Comparison of ENCODE assay signal across 13 mouse cellular contexts in genomic region chr15:78895741-78896140, GRCm38 (mm10). TPM values are rescaled to one million over a fixed set of nuclear protein-coding genes. Genes with fewer than 3 reads are reported as not detected.
A peak's percentile ranks its signal among the peaks of the same experiment; 100 is the strongest.
DNase-seq lines count a peak whose midpoint lies in the region; ATAC-seq lines count a peak whose summit lies in the region.
"Had no signal": no experiment of that assay in that cellular context is flagged by ENCODE, and none has a peak within 500 bp of the region (broad histone marks: within the 10 kb centered on the region; RNA-seq: fewer than 3 reads in every experiment).

No protein-coding gene starts in this region.

- no peak for ATAC-seq in forebrain, embryonic 12.5 days (ENCODE audit: low FRiP score)
- ATAC-seq in midbrain, embryonic 14.5 days (ENCODE audit: low FRiP score, low TSS enrichment) = no peak
- no peak for ATAC-seq in limb, embryonic 13.5 days (ENCODE audit: low FRiP score, low read depth)
- ATAC-seq: forebrain, postnatal 0 days had no signal

- intact Hi-C loops in gastrocnemius, postnatal 14 days (cut with DNase I; ENCODE audit: low total_unique reads) = no loop called here

- no peak overlapping the region for H3K4me3 ChIP-seq in forebrain, embryonic 10.5 days
- H3K4me3 ChIP-seq in forebrain, embryonic 12.5 days (replicated peaks) = no peak overlapping the region
- no peak overlapping the region for H3K4me3 ChIP-seq in midbrain, embryonic 10.5 days
- H3K4me3 ChIP-seq in midbrain, embryonic 14.5 days (replicated peaks; ENCODE audit: low read depth, low read length) = no peak overlapping the region
- no peak overlapping the region for H3K4me3 ChIP-seq in limb, embryonic 13.5 days
- H3K4me3 ChIP-seq: heart, embryonic 13.5 days; neural tube, embryonic 13.5 days had no signal

- WGBS in forebrain, embryonic 10.5 days = 90% methylated on average over 2 of the region's 2 CpGs
- WGBS in forebrain, embryonic 12.5 days = 81% methylated on average over 2 of the region's 2 CpGs
- 85% methylated on average over 2 of the region's 2 CpGs for WGBS in midbrain, embryonic 10.5 days
- WGBS in midbrain, embryonic 14.5 days = 87% methylated on average over 2 of the region's 2 CpGs
- WGBS in limb, embryonic 13.5 days = 73% methylated on average over 2 of the region's 2 CpGs

- H3K9me3 ChIP-seq in forebrain, embryonic 10.5 days = no peaks in the 10 kb centered on the region
- no peaks in the 10 kb centered on the region for H3K9me3 ChIP-seq in forebrain, embryonic 12.5 days
- H3K9me3 ChIP-seq in midbrain, embryonic 10.5 days (replicated peaks) = no peaks in the 10 kb centered on the region
- H3K9me3 ChIP-seq in midbrain, embryonic 14.5 days (ENCODE audit: control insufficient read depth, low read length) = no peaks in the 10 kb centered on the region
- H3K9me3 ChIP-seq in limb, embryonic 13.5 days = no peaks in the 10 kb centered on the region
- H3K9me3 ChIP-seq: heart, embryonic 13.5 days; neural tube, embryonic 13.5 days had no signal

- peak overlapping the region; percentile 21 for H3K27ac ChIP-seq in forebrain, embryonic 10.5 days
- no peak overlapping the region for H3K27ac ChIP-seq in forebrain, embryonic 12.5 days
- peak overlapping the region; percentile 18 for H3K27ac ChIP-seq in midbrain, embryonic 10.5 days (replicated peaks)
- H3K27ac ChIP-seq in midbrain, embryonic 14.5 days (replicated peaks; ENCODE audit: low read depth, low read length) = no peak overlapping the region
- H3K27ac ChIP-seq in limb, embryonic 13.5 days = no peak overlapping the region
- H3K27ac ChIP-seq: neural tube, embryonic 13.5 days had no signal

- peaks cover 21% of the 10 kb centered on the region for H3K27me3 ChIP-seq in forebrain, embryonic 10.5 days (ENCODE audit: poor library complexity, severe bottlenecking)
- peaks cover 23% of the 10 kb centered on the region for H3K27me3 ChIP-seq in forebrain, embryonic 12.5 days
- H3K27me3 ChIP-seq in midbrain, embryonic 10.5 days (ENCODE audit: low read depth, poor library complexity, severe bottlenecking) = peaks cover 24% of the 10 kb centered on the region
- peaks cover 8% of the 10 kb centered on the region; the same call in 1 of the 2 replicates for H3K27me3 ChIP-seq in midbrain, embryonic 14.5 days (ENCODE audit: control insufficient read depth, insufficient read depth, low read length)
- no peaks in the 10 kb centered on the region for H3K27me3 ChIP-seq in limb, embryonic 13.5 days
- H3K27me3 ChIP-seq in splenic B cell, adult 2 months (ENCODE audit: control insufficient read depth, insufficient read depth, low read length, poor library complexity, severe bottlenecking) = no peaks in the 10 kb centered on the region
- H3K27me3 ChIP-seq: heart, embryonic 13.5 days had no signal

- peaks cover 80% of the 10 kb centered on the region for H3K4me1 ChIP-seq in forebrain, embryonic 10.5 days
- peaks cover 21% of the 10 kb centered on the region for H3K4me1 ChIP-seq in forebrain, embryonic 12.5 days
- H3K4me1 ChIP-seq in midbrain, embryonic 10.5 days = peaks cover 64% of the 10 kb centered on the region
- peaks cover 8% of the 10 kb centered on the region; the same call in 1 of the 2 replicates for H3K4me1 ChIP-seq in midbrain, embryonic 14.5 days (ENCODE audit: control insufficient read depth, insufficient read depth, low read length)
- H3K4me1 ChIP-seq in limb, embryonic 13.5 days = peaks cover 48% of the 10 kb centered on the region

- no peak overlapping the region for H3K9ac ChIP-seq in forebrain, embryonic 12.5 days
- no peak overlapping the region for H3K9ac ChIP-seq in midbrain, embryonic 14.5 days (replicated peaks; ENCODE audit: low read length)
- peak overlapping the region; percentile 39; the same call in 1 of the 2 replicates for H3K9ac ChIP-seq in limb, embryonic 13.5 days
- H3K9ac ChIP-seq: forebrain, postnatal 0 days; heart, embryonic 13.5 days; neural tube, embryonic 13.5 days had no signal

- no peak for DNase-seq in forebrain, embryonic 10.5 days (ENCODE audit: extremely low spot score, low spot score)
- DNase-seq in midbrain, embryonic 10.5 days (ENCODE audit: low spot score) = no peak
- DNase-seq in midbrain, embryonic 14.5 days = no peak
- DNase-seq in splenic B cell, adult 2 months (ENCODE audit: low read depth, low spot score) = peak; percentile 29
- no peak for DNase-seq in ovary, postnatal 14 days (ENCODE audit: low spot score)
- DNase-seq in gastrocnemius, postnatal 14 days = no peak
- DNase-seq: forebrain, postnatal 0 days; kidney, postnatal 10 days; right cerebral cortex, postnatal 4 days had no signal

- H3K36me3 ChIP-seq in forebrain, embryonic 10.5 days (replicated peaks) = peaks cover 46% of the 10 kb centered on the region
- peaks cover 36% of the 10 kb centered on the region for H3K36me3 ChIP-seq in forebrain, embryonic 12.5 days (replicated peaks)
- peaks cover 46% of the 10 kb centered on the region for H3K36me3 ChIP-seq in midbrain, embryonic 10.5 days
- peaks cover 37% of the 10 kb centered on the region for H3K36me3 ChIP-seq in midbrain, embryonic 14.5 days (ENCODE audit: control insufficient read depth, insufficient read depth, low read length)
- H3K36me3 ChIP-seq in limb, embryonic 13.5 days = peaks cover 48% of the 10 kb centered on the region
- H3K36me3 ChIP-seq in splenic B cell, adult 2 months (ENCODE audit: control insufficient read depth, insufficient read depth, low read length, poor library complexity, severe bottlenecking) = peaks cover 1% of the 10 kb centered on the region; the same call in 1 of the 2 replicates

- H3K4me2 ChIP-seq in forebrain, embryonic 12.5 days = no peak overlapping the region
- no peak overlapping the region for H3K4me2 ChIP-seq in midbrain, embryonic 14.5 days (ENCODE audit: low read length)
- H3K4me2 ChIP-seq in limb, embryonic 13.5 days (replicated peaks) = no peak overlapping the region
- H3K4me2 ChIP-seq: heart, embryonic 13.5 days; neural tube, embryonic 13.5 days had no signal

RNA-seq across cellular contexts. Expression of gene Gm49510, which starts 3.7 kb away (rescaled TPM):
- polyA plus RNA-seq in forebrain, embryonic 10.5 days (2016; fragmentation: Nextera tagmentation; extraction: Ambion mirVana) = 0.23 and 0.35 TPM in 2 replicates
- polyA plus RNA-seq in forebrain, embryonic 12.5 days (2016; fragmentation: Nextera tagmentation; extraction: Ambion mirVana) = 0.18 TPM in 1 of 2 replicates, not detected in the other
- 0.12 TPM in 1 of 2 replicates, not detected in the other for polyA plus RNA-seq in midbrain, embryonic 10.5 days (2016; fragmentation: Nextera tagmentation; extraction: Ambion mirVana)
- polyA plus RNA-seq in midbrain, embryonic 14.5 days (2014; fragmentation: Nextera tagmentation; extraction: Ambion mirVana) = not detected in 2 replicates
- polyA plus RNA-seq in limb, embryonic 13.5 days (2015; fragmentation: Nextera tagmentation; extraction: Ambion mirVana) = 0.34 and 0.71 TPM in 2 replicates
- not detected for total RNA-seq in gastrocnemius, postnatal 14 days (2021)
- total RNA-seq: forebrain, postnatal 0 days had no signal
- polyA plus RNA-seq: forebrain, postnatal 0 days; neural tube, embryonic 13.5 days had no signal

RNA-seq across cellular contexts. Expression of gene Sh3bp1, which starts 3.8 kb away (rescaled TPM):
- 21.0 and 21.5 TPM in 2 replicates for polyA plus RNA-seq in forebrain, embryonic 10.5 days (2016; fragmentation: Nextera tagmentation; extraction: Ambion mirVana)
- polyA plus RNA-seq in forebrain, embryonic 12.5 days (2016; fragmentation: Nextera tagmentation; extraction: Ambion mirVana) = 10.3 TPM in 2 replicates
- 16.5 and 18.7 TPM in 2 replicates for polyA plus RNA-seq in midbrain, embryonic 10.5 days (2016; fragmentation: Nextera tagmentation; extraction: Ambion mirVana)
- polyA plus RNA-seq in midbrain, embryonic 14.5 days (2014; fragmentation: Nextera tagmentation; extraction: Ambion mirVana) = 1.7 and 2.9 TPM in 2 replicates
- 43.7 and 51.3 TPM in 2 replicates for polyA plus RNA-seq in limb, embryonic 13.5 days (2015; fragmentation: Nextera tagmentation; extraction: Ambion mirVana)
- total RNA-seq in gastrocnemius, postnatal 14 days (2021) = 1 to 10 TPM; 3.3 to 3.6 TPM

RNA-seq across cellular contexts. Expression of gene Pdxp, which starts 18.0 kb away (rescaled TPM):
- 26.1 and 26.9 TPM in 2 replicates for polyA plus RNA-seq in forebrain, embryonic 10.5 days (2016; fragmentation: Nextera tagmentation; extraction: Ambion mirVana)
- polyA plus RNA-seq in forebrain, embryonic 12.5 days (2016; fragmentation: Nextera tagmentation; extraction: Ambion mirVana) = 51.7 and 53.6 TPM in 2 replicates
- polyA plus RNA-seq in midbrain, embryonic 10.5 days (2016; fragmentation: Nextera tagmentation; extraction: Ambion mirVana) = 27.3 and 29.8 TPM in 2 replicates
- polyA plus RNA-seq in midbrain, embryonic 14.5 days (2014; fragmentation: Nextera tagmentation; extraction: Ambion mirVana) = 111 and 147 TPM in 2 replicates
- polyA plus RNA-seq in limb, embryonic 13.5 days (2015; fragmentation: Nextera tagmentation; extraction: Ambion mirVana) = 19.1 and 20.3 TPM in 2 replicates
- total RNA-seq in gastrocnemius, postnatal 14 days (2021) = 1 to 10 TPM; 4.8 to 6.8 TPM

RNA-seq across cellular contexts. Expression of gene Gga1, which starts 18.8 kb away (rescaled TPM):
- polyA plus RNA-seq in forebrain, embryonic 10.5 days (2016; fragmentation: Nextera tagmentation; extraction: Ambion mirVana) = 46.8 and 52.6 TPM in 2 replicates
- polyA plus RNA-seq in forebrain, embryonic 12.5 days (2016; fragmentation: Nextera tagmentation; extraction: Ambion mirVana) = 53.6 and 56.4 TPM in 2 replicates
- polyA plus RNA-seq in midbrain, embryonic 10.5 days (2016; fragmentation: Nextera tagmentation; extraction: Ambion mirVana) = 47.1 and 52.8 TPM in 2 replicates
- polyA plus RNA-seq in midbrain, embryonic 14.5 days (2014; fragmentation: Nextera tagmentation; extraction: Ambion mirVana) = 37.3 and 42.0 TPM in 2 replicates
- polyA plus RNA-seq in limb, embryonic 13.5 days (2015; fragmentation: Nextera tagmentation; extraction: Ambion mirVana) = 42.0 and 46.5 TPM in 2 replicates
- 10 to 100 TPM; 28.0 to 28.2 TPM for total RNA-seq in gastrocnemius, postnatal 14 days (2021)

RNA-seq across cellular contexts. Expression of gene Lgals1, which starts 30.8 kb away (rescaled TPM):
- 200 and 217 TPM in 2 replicates for polyA plus RNA-seq in forebrain, embryonic 10.5 days (2016; fragmentation: Nextera tagmentation; extraction: Ambion mirVana)
- 216 and 321 TPM in 2 replicates for polyA plus RNA-seq in forebrain, embryonic 12.5 days (2016; fragmentation: Nextera tagmentation; extraction: Ambion mirVana)
- 341 and 392 TPM in 2 replicates for polyA plus RNA-seq in midbrain, embryonic 10.5 days (2016; fragmentation: Nextera tagmentation; extraction: Ambion mirVana)
- polyA plus RNA-seq in midbrain, embryonic 14.5 days (2014; fragmentation: Nextera tagmentation; extraction: Ambion mirVana) = 13.8 and 101 TPM in 2 replicates
- 1,866 and 1,947 TPM in 2 replicates for polyA plus RNA-seq in limb, embryonic 13.5 days (2015; fragmentation: Nextera tagmentation; extraction: Ambion mirVana)
- total RNA-seq in gastrocnemius, postnatal 14 days (2021) = 100 to 1,000 TPM; 398 to 459 TPM

Comparison
In these comparisons a context has a peak if more than half of its experiments do, and no peak if none do; other contexts are left out.
1. H3K27ac ChIP-seq: peak in forebrain, embryonic 10.5 days (single experiment) and midbrain, embryonic 10.5 days (single experiment); none in forebrain, embryonic 12.5 days (single experiment), midbrain, embryonic 14.5 days (single experiment) and limb, embryonic 13.5 days (single experiment).